Mouse (Mus musculus): ENCODE results near the gene Hexim1.

GRCm38 (mm10) chr11:103160738-103161137 lies 44.7 kb downstream of the Hexim1 start:
- TF ChIP-seq MAZ (IDR thresholded peaks at IDR 0.05; ENCODE audit: low read depth, low read length) (no peak), MAFK (IDR thresholded peaks at IDR 0.05; ENCODE audit: insufficient replicate concordance, low read length) (no peak), CTCF (conservative IDR thresholded peaks at IDR 0.05 in 1 of 2, IDR thresholded peaks at IDR 0.05 in 1 of 2; ENCODE audit: low read depth in 2 of 2, low read length in 2 of 2) (no peak), POLR2A (IDR thresholded peaks at IDR 0.05; ENCODE audit: low read depth, low read length) (no peak), BHLHE40 (IDR thresholded peaks at IDR 0.05; ENCODE audit: low read depth, low read length) (no peak), HCFC1 (IDR thresholded peaks at IDR 0.05; ENCODE audit: low read depth, low read length) (no peak), PAX5 (IDR thresholded peaks at IDR 0.05; ENCODE audit: low read length) (no peak), ETS1 (conservative IDR thresholded peaks at IDR 0.05; ENCODE audit: low read depth, low read length) (no peak), ELF1 (IDR thresholded peaks at IDR 0.05; ENCODE audit: low read depth, low read length) (no peak)

Data from CH12.LX (cell line).